Mouse (Mus musculus) neural tube, embryonic 15.5 days (tissue): ENCODE results near the gene Ifit1bl1. TPM values are rescaled to one million over a fixed set of nuclear protein-coding genes. Genes with fewer than 3 reads are reported as not detected.
"Not testable (repeated sequence)": the region's sequence is repeated elsewhere in the genome, so short reads cannot be mapped to it uniquely, and the experiment has no call there.

Experiments
- ATAC-seq: fragments of 200-750 bp; cut with Nextera tagmentation; 2 replicates; pipeline ENCODE4 v1.8.0; 2017; ENCODE audit warnings: mild to moderate bottlenecking, moderate TSS enrichment, moderate library complexity; ENCODE audit not compliant: low FRiP score
- H3K27ac ChIP-seq: fragments of 300-500 bp; sonication (generic); replicated peaks from 2 replicates; pipeline ENCODE4 v1.5.1; 2015; ENCODE audit warnings: mild to moderate bottlenecking, inconsistent platforms
- H3K27me3 ChIP-seq: fragments of 300-500 bp; sonication (generic); replicated peaks from 2 replicates; pipeline ENCODE4 v1.6.1; 2015; ENCODE audit warnings: inconsistent platforms
- H3K36me3 ChIP-seq: fragments of 300-500 bp; sonication (generic); 2 replicates; pipeline ENCODE4 v1.6.1; 2015; ENCODE audit warnings: inconsistent platforms
- H3K4me1 ChIP-seq: fragments of 300-500 bp; sonication (generic); 2 replicates; pipeline ENCODE4 v1.6.1; 2015; ENCODE audit warnings: inconsistent platforms
- H3K4me2 ChIP-seq: fragments of 300-500 bp; sonication (generic); 2 replicates; pipeline ENCODE4 v1.6.1; 2015; ENCODE audit warnings: inconsistent platforms, mild to moderate bottlenecking, moderate library complexity
- H3K4me3 ChIP-seq: fragments of 300-500 bp; sonication (generic); replicated peaks from 2 replicates; pipeline ENCODE4 v1.5.1; 2015; ENCODE audit warnings: mild to moderate bottlenecking, inconsistent platforms
- H3K9ac ChIP-seq: fragments of 300-500 bp; sonication (generic); replicated peaks from 2 replicates; pipeline ENCODE4 v1.6.1; 2015; ENCODE audit warnings: mild to moderate bottlenecking, inconsistent platforms
- H3K9me3 ChIP-seq: fragments of 300-500 bp; sonication (generic); replicated peaks from 2 replicates; pipeline ENCODE4 v1.6.1; 2016; ENCODE audit warnings: inconsistent platforms
- WGBS: fragments of 180-500 bp; shearing (Covaris S2); methylation state at CpG from one replicate; pipeline ENCODE4 v1.1.7; 2015; ENCODE audit warnings: mixed read lengths; 5-methylcytosine and 5-hydroxymethylcytosine counted together
- polyA plus RNA-seq: library from polyadenylated mRNA; unstranded; fragments of >200 nt; fragmentation: Nextera tagmentation; extraction: Ambion mirVana; gene quantifications from 2 replicates; pipeline ENCODE4 v1.2.1, GENCODE M21; 2015

Ifit1bl1 gene
- polyA plus RNA-seq, 1 experiment from 2014 or later: 1.7 TPM

- Histone ChIP-seq H3K4me3 (no peak overlapping the region), H3K4me1 (no peaks in the 10 kb centered on the region), H3K27me3 (no peaks in the 10 kb centered on the region), H3K9me3 (no peaks in the 10 kb centered on the region), H3K4me2 (no peak overlapping the region), H3K36me3 (no peaks in the 10 kb centered on the region), H3K9ac (no peak overlapping the region), H3K27ac (no peak overlapping the region)
- WGBS: 94% methylated on average over 5 of the region's 5 CpGs
- ATAC-seq: no peak
These were observed 19.1 kb upstream of the Ifit1bl1 start for GRCm38 (mm10) chr19:34620871-34621270.

DNA sequence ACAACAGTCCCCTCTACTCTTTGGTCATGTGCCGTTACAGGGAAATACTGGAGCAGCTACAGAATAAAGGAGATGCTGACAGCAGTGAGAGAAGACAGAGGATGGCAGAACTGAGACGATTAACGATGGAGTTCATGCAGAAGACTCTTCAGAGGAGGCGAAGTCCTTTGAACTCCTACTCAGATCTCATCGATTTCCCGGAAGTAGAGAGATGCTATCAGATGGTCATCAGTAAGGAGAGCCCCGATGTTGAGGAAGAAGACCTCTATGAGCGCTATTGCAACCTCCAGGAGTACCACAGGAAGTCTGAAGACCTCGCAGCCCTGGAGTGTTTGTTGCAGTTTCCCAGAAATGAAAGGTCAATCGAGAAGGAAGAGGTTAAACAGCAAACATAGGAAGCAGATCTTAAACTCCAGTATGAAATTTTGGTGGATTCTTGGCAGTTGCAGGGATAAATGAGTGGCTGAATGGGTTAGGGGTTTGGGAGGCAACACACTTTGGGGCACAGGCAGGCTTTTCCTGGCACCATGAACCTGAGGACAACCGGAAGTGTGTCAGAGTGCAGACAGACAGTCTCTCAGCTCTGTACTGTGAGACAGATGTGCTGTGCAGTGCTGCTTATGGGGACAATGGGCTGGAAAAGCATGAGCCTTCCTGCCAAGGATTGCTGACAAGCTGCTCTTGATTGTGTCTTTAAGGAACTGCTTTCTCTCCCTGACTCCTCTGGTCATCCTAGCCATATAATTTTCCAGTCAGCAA, 10.7 kb upstream of the Ifit1bl1 start:
- H3K9me3 ChIP-seq, H3K36me3 ChIP-seq, H3K27me3 ChIP-seq, H3K4me2 ChIP-seq, H3K27ac ChIP-seq, H3K4me3 ChIP-seq, ATAC-seq, H3K4me1 ChIP-seq, H3K9ac ChIP-seq: not testable (repeated sequence)
- WGBS: 88% methylated on average over 4 of the region's 11 CpGs

DNA sequence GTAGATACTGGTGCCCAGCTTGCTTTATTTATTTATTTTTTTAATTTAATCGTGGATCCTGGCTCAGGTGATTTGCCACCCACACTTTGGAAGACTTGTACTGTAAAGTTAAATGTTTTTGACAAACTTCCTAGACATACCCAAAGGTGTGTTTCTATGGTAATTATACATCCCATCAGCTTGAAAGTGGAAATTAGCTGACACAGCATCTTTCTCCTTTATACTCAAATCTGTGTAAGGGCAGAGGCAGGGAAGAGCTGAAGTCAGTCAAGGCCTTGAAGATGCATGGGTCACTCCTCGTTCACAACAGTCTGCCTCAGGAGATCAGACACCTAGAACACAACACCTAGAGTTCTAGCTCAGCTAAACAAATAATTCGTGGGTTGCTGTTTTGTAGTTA, 8.4 kb upstream of the Ifit1bl1 start:
- H3K27me3 ChIP-seq, H3K9ac ChIP-seq, ATAC-seq, H3K27ac ChIP-seq, H3K4me1 ChIP-seq, H3K4me2 ChIP-seq, H3K36me3 ChIP-seq, H3K9me3 ChIP-seq, H3K4me3 ChIP-seq: not testable (repeated sequence)
- WGBS: 85% methylated on average over 3 of the region's 3 CpGs

- not testable (repeated sequence) for H3K9ac ChIP-seq, H3K4me2 ChIP-seq, H3K4me1 ChIP-seq, H3K4me3 ChIP-seq, H3K9me3 ChIP-seq, H3K27me3 ChIP-seq, H3K36me3 ChIP-seq, H3K27ac ChIP-seq
- ATAC-seq: peak; percentile 76
- 61% methylated on average over 4 of the region's 4 CpGs for WGBS
These were observed 5.7 kb upstream of the Ifit1bl1 start, which contains the start of gene Ifit3b for GRCm38 (mm10) chr19:34607237-34608051. Ifit3b (plus strand) TSS chr19:34607970.

- H3K27me3 ChIP-seq: no peaks in the 10 kb centered on the region
- ATAC-seq: no peak
- no peak overlapping the region for H3K9ac ChIP-seq
- H3K27ac ChIP-seq: no peak overlapping the region
- no peaks in the 10 kb centered on the region for H3K36me3 ChIP-seq
- H3K4me1 ChIP-seq: 0 out of 2 replicates have a peak, but pooled peaks cover 2% of the 10 kb centered on the region
- no peak overlapping the region for H3K4me3 ChIP-seq
- H3K9me3 ChIP-seq: no peaks in the 10 kb centered on the region
- H3K4me2 ChIP-seq: no peak overlapping the region
- 93% methylated on average over 3 of the region's 3 CpGs for WGBS
These were observed 3.7 kb upstream of the Ifit1bl1 start for GRCm38 (mm10) chr19:34605472-34605871.

- ATAC-seq, H3K27ac ChIP-seq, H3K9me3 ChIP-seq, H3K4me2 ChIP-seq, H3K9ac ChIP-seq, H3K27me3 ChIP-seq, H3K4me3 ChIP-seq, H3K36me3 ChIP-seq, H3K4me1 ChIP-seq: not testable (repeated sequence)
These were observed 2.5 kb downstream of the Ifit1bl1 start for GRCm38 (mm10) chr19:34599250-34599649.

GRCm38 (mm10) chr19:34598341-34598740, 3.4 kb downstream of the Ifit1bl1 start:
- Histone ChIP-seq H3K9ac (no peak overlapping the region), H3K27me3 (no peaks in the 10 kb centered on the region), H3K4me3 (no peak overlapping the region), H3K9me3 (no peaks in the 10 kb centered on the region), H3K4me2 (no peak overlapping the region), H3K4me1 (peaks cover 4% of the 10 kb centered on the region; the same call in 1 of the 2 replicates), H3K36me3 (no peaks in the 10 kb centered on the region), H3K27ac (no peak overlapping the region)
- ATAC-seq: peak; percentile 25; the same call in 1 of the 2 replicates
- whole genome bisulfite sequencing: 81% methylated on average over 2 of the region's 2 CpGs

- ATAC-seq: no peak
- Histone ChIP-seq H3K9ac (no peak overlapping the region), H3K9me3 (no peaks in the 10 kb centered on the region), H3K36me3 (no peaks in the 10 kb centered on the region), H3K4me2 (no peak overlapping the region), H3K4me3 (no peak overlapping the region), H3K4me1 (peaks cover 4% of the 10 kb centered on the region; the same call in 1 of the 2 replicates), H3K27ac (no peak overlapping the region), H3K27me3 (no peaks in the 10 kb centered on the region)
These were observed 4.9 kb downstream of the Ifit1bl1 start for GRCm38 (mm10) chr19:34596811-34597210.

DNA sequence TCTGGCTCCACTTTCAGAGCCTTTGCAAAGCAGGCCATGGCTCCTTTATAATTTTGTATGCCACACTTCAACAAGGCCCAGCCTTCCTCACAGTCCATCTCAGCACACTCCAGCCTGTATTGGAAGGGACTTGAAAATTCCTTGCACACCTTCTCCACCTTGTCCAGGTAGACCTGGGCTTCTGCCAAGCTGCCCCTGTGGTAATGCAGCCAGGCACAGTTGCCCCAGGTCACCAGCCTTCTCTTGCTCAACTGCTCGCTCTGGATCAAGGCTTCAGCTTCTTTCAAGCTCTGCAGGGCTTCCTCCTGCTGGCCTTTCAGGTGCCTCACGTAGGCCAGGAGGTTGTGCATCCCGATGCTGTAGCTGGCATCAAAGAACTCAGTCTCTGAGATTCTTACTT, 7.2 kb downstream of the Ifit1bl1 start:
- H3K27ac ChIP-seq, H3K4me1 ChIP-seq, H3K4me2 ChIP-seq, ATAC-seq, H3K4me3 ChIP-seq, H3K27me3 ChIP-seq, H3K36me3 ChIP-seq, H3K9ac ChIP-seq, H3K9me3 ChIP-seq: not testable (repeated sequence)
- 83% methylated on average over 3 of the region's 3 CpGs for WGBS

DNA sequence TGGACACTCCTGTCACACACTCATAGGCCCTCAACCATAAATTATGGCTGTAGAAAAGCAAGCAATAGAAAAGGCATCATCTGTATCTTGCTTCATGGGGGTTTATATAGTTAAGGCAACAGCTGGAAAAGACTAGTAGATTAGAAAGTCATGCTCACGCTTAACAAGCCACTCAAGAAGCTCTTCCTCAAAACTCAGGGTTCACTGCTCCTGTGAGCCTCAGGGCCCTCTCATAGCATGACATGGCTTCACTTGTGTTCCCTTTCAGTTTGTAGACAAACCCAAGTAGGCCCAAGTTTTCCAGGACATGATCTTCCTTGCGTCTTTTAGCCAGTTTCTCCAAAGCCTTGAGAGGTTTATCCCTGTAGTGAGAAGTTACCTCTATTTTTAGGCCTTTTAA, 8.3 kb downstream of the Ifit1bl1 start:
- Histone ChIP-seq H3K9ac (no peak overlapping the region), H3K27me3 (no peaks in the 10 kb centered on the region), H3K4me2 (no peak overlapping the region), H3K27ac (no peak overlapping the region), H3K4me3 (no peak overlapping the region), H3K4me1 (peaks cover 3% of the 10 kb centered on the region; the same call in 1 of the 2 replicates), H3K36me3 (no peaks in the 10 kb centered on the region), H3K9me3 (no peaks in the 10 kb centered on the region)
- WGBS: 92% methylated on average over 2 of the region's 2 CpGs
- ATAC-seq: no peak

DNA sequence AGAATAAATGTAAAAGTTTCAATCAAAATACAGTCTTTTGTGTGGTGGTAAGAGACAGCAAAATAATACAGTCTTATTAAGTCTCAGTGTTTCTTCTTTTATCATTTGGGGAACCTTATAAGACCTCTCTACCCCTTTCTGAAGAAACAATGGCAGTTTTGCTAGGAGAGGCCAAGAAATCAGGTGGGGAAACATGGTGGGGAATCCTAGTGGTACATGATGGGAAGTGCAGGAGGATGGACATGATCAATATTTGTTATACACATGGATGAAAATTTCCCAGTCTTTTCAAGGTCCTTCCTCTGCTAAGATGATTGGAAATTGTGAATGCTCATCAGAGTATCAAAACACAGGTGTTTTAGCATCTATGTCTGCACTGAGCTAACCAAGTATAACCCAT, 12.8 kb downstream of the Ifit1bl1 start:
- no peaks in the 10 kb centered on the region for H3K27me3 ChIP-seq
- H3K4me2 ChIP-seq: no peak overlapping the region
- H3K9ac ChIP-seq: no peak overlapping the region
- no peak overlapping the region for H3K27ac ChIP-seq
- no peaks in the 10 kb centered on the region for H3K36me3 ChIP-seq
- H3K4me3 ChIP-seq: no peak overlapping the region
- ATAC-seq: no peak
- no peaks in the 10 kb centered on the region for H3K9me3 ChIP-seq
- no peaks in the 10 kb centered on the region for H3K4me1 ChIP-seq
